Mouse (Mus musculus): Measurements from ENCODE around the gene Pms2. TPM values are rescaled to one million over a fixed set of nuclear protein-coding genes. Genes with fewer than 3 reads are reported as not detected.

Gene Pms2
- polyA plus RNA-seq, 1 experiment from 2014 or later: 6.6 TPM

DNA sequence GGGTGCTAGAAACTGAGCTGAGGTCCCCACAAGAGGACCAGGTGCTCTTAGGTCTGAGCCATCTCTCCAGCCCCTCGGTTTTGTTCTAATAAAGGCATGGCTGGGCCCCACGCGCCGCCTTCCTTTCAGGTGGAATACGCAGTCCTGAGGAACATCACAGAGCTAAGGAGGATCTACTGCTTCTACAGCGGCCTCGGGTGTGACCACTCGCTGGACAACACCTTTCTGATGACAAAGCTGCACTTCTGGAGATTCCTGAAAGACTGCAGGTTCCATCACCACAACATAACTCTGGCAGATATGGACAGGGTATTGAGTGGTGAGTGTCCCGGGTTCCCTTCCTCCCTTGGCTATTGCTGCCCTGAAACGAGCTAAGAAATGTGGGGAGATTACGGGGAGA, 49.8 kb downstream of the Pms2 start:
- Histone ChIP-seq H3K4me2 (ENCODE audit: low read depth, low read length) (no peak overlapping the region), H3K9me3 (ENCODE audit: low read length) (no peaks in the 10 kb centered on the region), H3K36me3 (replicated peaks; ENCODE audit: insufficient read depth, low read length) (no peaks in the 10 kb centered on the region), H3K9ac (replicated peaks) (no peak overlapping the region), H3K27ac (ENCODE audit: low read depth) (no peak overlapping the region), H3K4me3 (ENCODE audit: low read depth, low read length) (no peak overlapping the region), H3K27me3 (ENCODE audit: insufficient read depth, low read length) (no peaks in the 10 kb centered on the region), H3K4me1 (ENCODE audit: insufficient read depth) (no peaks in the 10 kb centered on the region)
- WGBS (ENCODE audit: insufficient replicate concordance): 84% methylated on average over 11 of the region's 11 CpGs
- DNase-seq: no peak
- ATAC-seq: no peak
- TF ChIP-seq CTCF (IDR thresholded peaks at IDR 0.05; ENCODE audit: low read depth) (no peak), EP300 (IDR thresholded peaks at IDR 0.05; ENCODE audit: low read depth) (no peak)

DNA sequence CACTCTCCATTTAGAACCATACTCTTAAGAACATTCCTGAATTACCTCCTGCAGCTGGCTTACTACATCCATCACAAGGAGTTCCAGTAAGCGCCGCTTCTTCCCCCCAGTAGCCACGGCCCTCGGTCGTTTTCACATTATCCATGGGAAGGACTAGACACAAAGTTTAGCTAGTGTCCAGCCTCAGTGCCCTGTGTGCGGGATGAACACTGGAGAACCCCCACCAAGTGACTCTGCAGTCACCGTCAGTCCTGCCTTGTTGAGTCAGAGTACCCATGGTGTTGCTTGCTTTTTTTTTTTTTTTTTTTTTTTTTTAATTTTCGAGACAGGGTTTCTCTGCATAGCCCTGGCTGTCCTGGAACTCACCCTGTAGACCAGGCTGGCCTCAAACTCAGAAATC, 51.4 kb downstream of the Pms2 start:
- H3K4me2 ChIP-seq (ENCODE audit: low read depth, low read length): no peak overlapping the region

DNA sequence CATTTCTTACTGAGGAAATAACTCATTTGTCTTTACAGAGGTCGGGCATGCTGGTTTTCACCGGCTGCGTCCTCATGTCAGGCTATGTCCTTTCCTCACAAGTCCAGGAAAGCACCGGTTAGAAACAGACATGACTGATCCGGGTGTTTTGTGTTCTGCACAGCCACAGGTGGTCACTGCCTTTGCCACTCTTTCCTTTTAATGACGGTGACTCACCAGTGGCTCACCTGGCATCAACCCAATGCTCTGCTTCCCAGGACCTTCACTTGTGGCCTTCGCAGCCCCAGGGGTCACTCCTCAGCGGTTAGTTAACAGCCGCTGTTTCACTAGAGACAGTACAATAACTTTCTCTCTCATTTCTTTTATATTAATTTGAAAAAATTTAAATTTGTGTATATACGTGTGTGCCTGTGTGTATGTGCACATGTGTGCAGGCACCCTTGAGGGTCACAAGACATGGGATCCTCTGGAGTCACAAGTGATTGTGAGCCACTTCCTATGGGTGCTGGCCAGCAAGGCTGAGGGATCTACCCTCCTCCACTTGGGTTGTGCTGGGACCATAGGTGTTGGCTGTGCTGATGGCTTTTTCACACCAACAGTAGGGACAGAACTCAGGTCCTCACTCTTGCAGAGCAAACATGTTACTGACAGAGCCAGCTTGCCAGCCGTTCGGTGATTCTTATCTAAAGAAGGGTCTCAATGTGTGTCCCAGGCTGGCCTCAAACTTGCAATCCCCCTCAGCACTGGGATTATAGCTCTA, 56.0 kb downstream of the Pms2 start:
- no peak for TF ChIP-seq EP300 (IDR thresholded peaks at IDR 0.05; ENCODE audit: low read depth)
- TF ChIP-seq CTCF (IDR thresholded peaks at IDR 0.05; ENCODE audit: low read depth): no peak
- ATAC-seq (no peak), DNase-seq (no peak)
- Histone ChIP-seq H3K4me2 (ENCODE audit: low read depth, low read length) (no peak overlapping the region), H3K4me3 (ENCODE audit: low read depth, low read length) (no peak overlapping the region), H3K4me1 (ENCODE audit: insufficient read depth) (no peaks in the 10 kb centered on the region), H3K27me3 (ENCODE audit: insufficient read depth, low read length) (no peaks in the 10 kb centered on the region), H3K27ac (ENCODE audit: low read depth) (no peak overlapping the region), H3K9ac (replicated peaks) (no peak overlapping the region), H3K36me3 (replicated peaks; ENCODE audit: insufficient read depth, low read length) (no peaks in the 10 kb centered on the region), H3K9me3 (ENCODE audit: low read length) (no peaks in the 10 kb centered on the region)
- WGBS (ENCODE audit: insufficient replicate concordance): 69% methylated on average over 12 of the region's 12 CpGs

More for the DNA sequence above, 51.4 kb downstream of the Pms2 start:
- Histone ChIP-seq H3K4me1 (ENCODE audit: insufficient read depth) (no peaks in the 10 kb centered on the region), H3K27me3 (ENCODE audit: insufficient read depth, low read length) (no peaks in the 10 kb centered on the region), H3K9ac (replicated peaks) (no peak overlapping the region), H3K27ac (ENCODE audit: low read depth) (no peak overlapping the region), H3K9me3 (ENCODE audit: low read length) (no peaks in the 10 kb centered on the region), H3K4me3 (ENCODE audit: low read depth, low read length) (no peak overlapping the region), H3K36me3 (replicated peaks; ENCODE audit: insufficient read depth, low read length) (no peaks in the 10 kb centered on the region)
- no peak for TF ChIP-seq CTCF (IDR thresholded peaks at IDR 0.05; ENCODE audit: low read depth)
- no peak for TF ChIP-seq EP300 (IDR thresholded peaks at IDR 0.05; ENCODE audit: low read depth)
- no peak for DNase-seq
- 82% methylated on average over 8 of the region's 8 CpGs for WGBS (ENCODE audit: insufficient replicate concordance)
- ATAC-seq: no peak

DNA sequence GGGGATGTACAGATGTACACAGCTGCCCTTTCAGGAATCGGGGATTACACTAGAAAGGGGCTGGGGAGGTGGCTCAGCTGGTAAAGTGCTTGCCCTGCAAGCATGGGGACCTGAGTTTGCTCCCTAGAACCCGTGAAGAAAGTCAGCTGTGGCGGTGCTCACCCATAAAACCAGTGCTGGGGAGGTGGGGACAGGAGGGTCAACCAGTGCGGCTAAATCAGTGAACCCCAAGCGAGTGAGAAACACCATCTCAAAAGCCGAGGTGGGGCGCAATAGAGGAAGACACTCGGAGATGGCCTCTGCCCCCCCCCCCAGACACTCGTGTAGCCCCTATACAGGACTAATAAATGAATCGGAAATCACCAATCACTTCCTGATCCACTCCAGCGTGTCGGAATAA, 56.9 kb downstream of the Pms2 start:
- TF ChIP-seq CTCF (IDR thresholded peaks at IDR 0.05; ENCODE audit: low read depth) (no peak), EP300 (IDR thresholded peaks at IDR 0.05; ENCODE audit: low read depth) (no peak)
- WGBS (ENCODE audit: insufficient replicate concordance): 82% methylated on average over 12 of the region's 12 CpGs
- Histone ChIP-seq H3K4me1 (ENCODE audit: insufficient read depth) (no peaks in the 10 kb centered on the region), H3K9ac (replicated peaks) (no peak overlapping the region), H3K4me2 (ENCODE audit: low read depth, low read length) (no peak overlapping the region), H3K36me3 (replicated peaks; ENCODE audit: insufficient read depth, low read length) (no peaks in the 10 kb centered on the region), H3K27ac (ENCODE audit: low read depth) (no peak overlapping the region), H3K27me3 (ENCODE audit: insufficient read depth, low read length) (no peaks in the 10 kb centered on the region), H3K9me3 (ENCODE audit: low read length) (no peaks in the 10 kb centered on the region), H3K4me3 (ENCODE audit: low read depth, low read length) (no peak overlapping the region)
- DNase-seq: no peak
- ATAC-seq: no peak

DNA sequence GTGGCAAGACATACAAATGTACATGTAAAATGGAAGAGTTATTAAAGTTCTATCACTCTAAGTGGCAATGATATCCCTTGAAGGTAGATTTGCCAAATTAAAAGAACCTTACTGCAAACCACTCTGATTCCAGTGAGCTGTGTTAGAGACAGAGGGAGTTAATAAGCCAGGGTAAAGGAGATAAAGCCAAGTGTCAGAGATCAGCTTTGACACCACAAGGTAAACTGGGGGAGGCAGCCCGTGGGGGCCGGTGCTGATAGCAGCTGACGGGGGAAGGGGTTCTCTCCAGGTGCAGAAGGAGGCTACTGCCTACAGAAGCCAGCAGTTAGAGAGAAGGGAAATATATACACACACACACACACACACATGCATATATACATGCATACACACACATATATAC, 62.9 kb downstream of the Pms2 start:
- 33% methylated on average over 3 of the region's 3 CpGs for WGBS (ENCODE audit: insufficient replicate concordance)
- Histone ChIP-seq H3K27ac (ENCODE audit: low read depth) (no peak overlapping the region), H3K4me2 (ENCODE audit: low read depth, low read length) (0 out of 2 replicates have a peak overlapping the region, but pooled peaks have one; percentile 32), H3K27me3 (ENCODE audit: insufficient read depth, low read length) (no peaks in the 10 kb centered on the region), H3K9me3 (ENCODE audit: low read length) (no peaks in the 10 kb centered on the region), H3K9ac (replicated peaks) (no peak overlapping the region), H3K4me1 (ENCODE audit: insufficient read depth) (peaks cover 29% of the 10 kb centered on the region), H3K4me3 (ENCODE audit: low read depth, low read length) (no peak overlapping the region), H3K36me3 (replicated peaks; ENCODE audit: insufficient read depth, low read length) (no peaks in the 10 kb centered on the region)
- DNase-seq (no peak), ATAC-seq (no peak)
- TF ChIP-seq EP300 (IDR thresholded peaks at IDR 0.05; ENCODE audit: low read depth) (no peak), CTCF (IDR thresholded peaks at IDR 0.05; ENCODE audit: low read depth) (no peak)

DNA sequence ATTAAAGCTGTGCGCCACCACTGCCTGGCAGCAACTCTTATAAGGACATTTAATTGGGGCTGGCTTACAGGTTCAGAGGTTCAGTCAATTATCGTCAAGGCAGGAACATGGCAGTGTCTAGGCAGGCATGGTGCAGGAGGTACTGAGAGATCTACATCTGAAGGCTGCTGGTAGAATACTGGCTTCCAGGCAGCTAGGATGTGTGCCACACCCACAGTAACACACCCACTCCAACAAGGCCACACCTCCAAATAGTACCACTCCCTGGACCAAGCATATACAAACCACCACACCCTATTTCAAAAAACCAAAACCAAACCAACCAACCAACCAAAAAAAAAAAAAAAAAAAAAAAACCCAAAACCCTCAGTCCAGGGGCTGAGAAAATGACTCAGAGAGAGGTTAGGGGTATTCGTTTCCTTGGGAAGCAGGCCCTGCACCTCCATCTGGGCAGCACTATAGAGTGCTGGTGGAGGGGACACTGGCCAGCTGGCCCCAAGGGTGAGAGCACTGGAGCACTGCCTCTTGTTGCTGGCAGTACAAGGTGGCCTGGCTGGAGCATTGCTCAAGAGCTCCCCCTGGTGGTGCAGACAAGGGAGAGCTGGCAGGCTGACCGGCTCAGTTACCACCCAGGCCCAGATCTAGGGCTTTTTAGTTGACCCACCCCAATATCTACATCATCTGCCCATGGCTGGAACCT, 65.3 kb downstream of the Pms2 start:
- Histone ChIP-seq H3K9me3 (ENCODE audit: low read length) (no peaks in the 10 kb centered on the region), H3K9ac (replicated peaks) (no peak overlapping the region), H3K36me3 (replicated peaks; ENCODE audit: insufficient read depth, low read length) (no peaks in the 10 kb centered on the region), H3K27ac (ENCODE audit: low read depth) (peak overlapping the region; percentile 50), H3K4me3 (ENCODE audit: low read depth, low read length) (no peak overlapping the region), H3K4me1 (ENCODE audit: insufficient read depth) (peaks cover 30% of the 10 kb centered on the region), H3K4me2 (ENCODE audit: low read depth, low read length) (peak overlapping the region; percentile 10; the same call in 1 of the 2 replicates), H3K27me3 (ENCODE audit: insufficient read depth, low read length) (no peaks in the 10 kb centered on the region)
- DNase-seq (peak; percentile 88), ATAC-seq (peak; percentile 83)
- TF ChIP-seq EP300 (IDR thresholded peaks at IDR 0.05; ENCODE audit: low read depth) (no peak), CTCF (IDR thresholded peaks at IDR 0.05; ENCODE audit: low read depth) (peak; percentile 98)
- 46% methylated on average over 4 of the region's 4 CpGs for WGBS (ENCODE audit: insufficient replicate concordance)
